Mouse (Mus musculus): ENCODE data around the gene Lmntd1.

DNA sequence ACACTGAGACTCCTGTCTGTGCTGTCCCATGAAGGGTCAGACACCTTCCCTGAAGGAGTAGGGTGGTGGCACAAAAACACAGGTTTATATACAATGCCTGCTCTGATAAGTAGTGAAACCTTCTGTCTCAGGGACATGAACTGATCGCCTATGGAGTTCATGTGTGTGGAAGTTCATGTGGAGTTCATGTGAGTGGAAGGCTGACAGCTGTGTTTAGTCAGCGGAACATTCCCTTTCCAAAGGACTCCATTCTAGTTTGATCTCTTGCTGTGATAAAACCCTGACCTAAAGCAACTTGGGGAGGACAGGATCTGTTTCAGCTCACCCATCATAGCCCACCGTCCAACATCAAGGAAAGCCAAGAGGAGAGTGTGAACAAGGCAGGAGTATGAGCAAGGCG lies 22.6 kb upstream of the Lmntd1 start:
- no peak for TF ChIP-seq CTCF (conservative IDR thresholded peaks at IDR 0.05 in 1 of 2, IDR thresholded peaks at IDR 0.05 in 1 of 2; ENCODE audit: low read depth in 2 of 2, low read length in 2 of 2)
- no peak for TF ChIP-seq TCF12 (IDR thresholded peaks at IDR 0.05; ENCODE audit: low read depth, low read length)
- TF ChIP-seq POLR2A (IDR thresholded peaks at IDR 0.05; ENCODE audit: low read depth, low read length): no peak
- no peak for TF ChIP-seq CHD1 (IDR thresholded peaks at IDR 0.05; ENCODE audit: low read depth, low read length)
- no peak for TF ChIP-seq TBP (conservative IDR thresholded peaks at IDR 0.05; ENCODE audit: low read depth, low read length)
- TF ChIP-seq PAX5 (IDR thresholded peaks at IDR 0.05; ENCODE audit: low read length): no peak
- TF ChIP-seq ETS1 (conservative IDR thresholded peaks at IDR 0.05; ENCODE audit: low read depth, low read length): no peak

Measured in CH12.LX (cell line).